ENCODE assay signal across 24 mouse cellular contexts in genomic region chr1:180308897-180309296, GRCm38 (mm10). TPM values are rescaled to one million over a fixed set of nuclear protein-coding genes. Genes with fewer than 3 reads are reported as not detected.
DNase-seq lines count a peak whose midpoint lies in the region; ATAC-seq and TF ChIP-seq lines count a peak whose summit lies in the region.
"Had no signal": no experiment of that assay in that cellular context is flagged by ENCODE, and none has a peak within 500 bp of the region (broad histone marks: within the 10 kb centered on the region; RNA-seq: fewer than 3 reads in every experiment).

No protein-coding gene starts in this region.

- ATAC-seq in CD4-positive, CD25-positive, alpha-beta regulatory T cell, adult 4 months: peak; percentile 35
- ATAC-seq: activated CD4-positive, CD25-positive, alpha-beta regulatory T cell, adult 4 months; forebrain, embryonic 14.5 days; forebrain, embryonic 16.5 days had no signal

- no peak for TF ChIP-seq CTCF in heart, adult 2 months (IDR thresholded peaks at IDR 0.05)

- no peaks in the 10 kb centered on the region for H3K27me3 ChIP-seq in heart, adult 2 months (ENCODE audit: control insufficient read depth, insufficient read depth, low read length)
- H3K27me3 ChIP-seq: embryonic facial prominence, embryonic 13.5 days; embryonic facial prominence, embryonic 15.5 days; forebrain, embryonic 12.5 days had no signal

- peak; percentile 42 for DNase-seq in CD4-positive helper T cell, adult 2 months (ENCODE audit: low read depth, low spot score)
- peak; percentile 53 for DNase-seq in induced T-regulatory cell, adult 2 months (ENCODE audit: low read depth)
- DNase-seq in yolk sac, embryonic 10.5 days (ENCODE audit: low spot score): no peak
- no peak for DNase-seq in heart, adult 2 months
- no peak for DNase-seq in kidney, adult 9 months
- DNase-seq: adrenal gland, adult 8-10 months; adrenal gland, postnatal 14 days; adrenal gland, postnatal 36 days; B cell, adult 2 months; cerebellum, adult 11-12 months; cerebellum, adult 2 months; cerebellum, adult 9-10 months; cerebellum, postnatal 10 days; cerebellum, postnatal 25 days; embryo, embryonic 11 days had no signal

- H3K4me3 ChIP-seq in heart, adult 2 months: no peak overlapping the region
- H3K4me3 ChIP-seq: embryonic facial prominence, embryonic 13.5 days; embryonic facial prominence, embryonic 15.5 days; erythroblast, embryonic 14.5 days; forebrain, embryonic 10.5 days; forebrain, embryonic 12.5 days had no signal

- no peak overlapping the region for H3K9ac ChIP-seq in heart, adult 2 months (ENCODE audit: low read depth, low read length)
- H3K9ac ChIP-seq: embryonic facial prominence, embryonic 13.5 days; embryonic facial prominence, embryonic 15.5 days; forebrain, embryonic 12.5 days had no signal

- no peak for TF ChIP-seq EP300 in heart, adult 2 months (IDR thresholded peaks at IDR 0.05; ENCODE audit: insufficient read depth, low read depth, low read length)

- TF ChIP-seq POLR2A in heart, adult 2 months (IDR thresholded peaks at IDR 0.05; ENCODE audit: insufficient read depth, low read depth, low read length): no peak

- H3K4me1 ChIP-seq in heart, adult 2 months (ENCODE audit: control insufficient read depth, insufficient read depth, low read length): peaks cover 20% of the 10 kb centered on the region

- H3K36me3 ChIP-seq in heart, adult 2 months (ENCODE audit: control insufficient read depth, insufficient read depth, low read length): no peaks in the 10 kb centered on the region
- H3K36me3 ChIP-seq: embryonic facial prominence, embryonic 13.5 days; embryonic facial prominence, embryonic 15.5 days; forebrain, embryonic 10.5 days; forebrain, embryonic 12.5 days had no signal

- no peaks in the 10 kb centered on the region for H3K79me2 ChIP-seq in heart, adult 2 months (replicated peaks; ENCODE audit: control insufficient read depth, insufficient read depth, low read length)

- H3K27ac ChIP-seq in heart, adult 2 months: no peak overlapping the region
- H3K27ac ChIP-seq: embryonic facial prominence, embryonic 13.5 days; embryonic facial prominence, embryonic 15.5 days; forebrain, embryonic 10.5 days; forebrain, embryonic 12.5 days had no signal

- intact Hi-C loops in heart, adult 2 months (cut with DNase I): no loop called here

- 84% methylated on average over 4 of the region's 4 CpGs for WGBS in heart, adult 2 months

RNA-seq across cellular contexts. Expression of gene Itpkb, which starts 21.4 kb away (rescaled TPM):
- polyA plus RNA-seq in CD4-positive, CD25-positive, alpha-beta regulatory T cell, adult 4 months (2017; shearing (Covaris generic)): 10 to 100 TPM; 54.6 to 56.7 TPM
- total RNA-seq in heart, adult 2 months (2021): 10 to 100 TPM; 50.0 to 50.7 TPM
- polyA plus RNA-seq in heart, adult 2 months (2012; rRNA removed): 21.5 and 29.9 TPM in 2 replicates

RNA-seq across cellular contexts. Expression of gene Psen2, which starts 45.7 kb away (rescaled TPM):
- polyA plus RNA-seq in CD4-positive, CD25-positive, alpha-beta regulatory T cell, adult 4 months (2017; shearing (Covaris generic)): 100 to 1,000 TPM; 130 to 142 TPM
- total RNA-seq in heart, adult 2 months (2021): 10 to 100 TPM; 11.6 to 13.1 TPM
- polyA plus RNA-seq in heart, adult 2 months (2012; rRNA removed): 30.5 and 35.8 TPM in 2 replicates

Comparison
In these comparisons a context has a peak if more than half of its experiments do, and no peak if none do; other contexts are left out.
1. DNase-seq: peak in CD4-positive helper T cell, adult 2 months (single experiment) and induced T-regulatory cell, adult 2 months (single experiment); none in yolk sac, embryonic 10.5 days (single experiment), heart, adult 2 months (0 of 2) and kidney, adult 9 months (single experiment).